Mouse (Mus musculus): ENCODE measurements at regions not wholly inside any gene's neighbourhood (a gene's known extent, or its start where the extent isn't known, plus 50 kb on each side); places are given as distances from the start of the nearest gene placed in this dataset.

DNA sequence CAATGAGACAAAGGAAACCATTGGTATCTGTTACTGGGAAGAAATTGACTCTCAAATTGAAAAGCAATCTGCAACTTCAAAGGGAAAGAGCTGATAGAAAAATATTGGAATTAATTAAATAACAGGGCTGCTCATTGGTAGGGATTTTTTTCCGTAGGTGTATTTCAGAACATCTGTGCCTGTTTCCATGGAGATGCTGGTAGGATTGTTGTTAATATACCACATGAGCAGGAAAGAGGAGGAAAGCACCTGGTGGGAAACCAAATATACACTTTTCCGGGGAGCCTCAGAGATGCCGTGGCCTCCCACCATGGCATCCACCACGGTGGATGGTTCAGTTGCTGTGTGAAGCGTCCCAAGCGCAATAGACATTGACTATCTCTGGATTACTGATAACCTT, 428.0 kb upstream of the Sphkap start:
- DNase-seq (ENCODE audit: low read depth, low spot score), result no peak

DNA sequence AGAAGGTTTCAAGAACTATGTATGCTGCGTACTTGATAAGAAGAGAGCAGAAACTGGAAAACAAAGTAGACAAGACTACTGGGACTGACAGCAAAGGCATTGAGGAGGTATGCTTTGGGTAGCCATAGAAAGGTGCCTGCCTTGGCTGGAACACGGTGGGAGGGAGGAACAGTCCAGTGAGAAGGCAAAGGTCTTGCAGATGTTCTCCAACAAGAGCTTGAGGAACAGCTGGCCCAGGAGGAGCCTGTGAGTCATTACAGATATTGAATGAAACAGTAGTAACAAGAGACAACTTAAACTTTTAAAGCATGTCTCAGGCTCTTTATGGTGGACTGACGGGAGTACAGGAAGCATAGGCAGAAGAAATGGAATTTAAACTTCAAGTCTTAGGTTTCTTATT, 424.9 kb upstream of the Sphkap start:
- DNase-seq (ENCODE audit: low read depth, low spot score), result no peak

DNA sequence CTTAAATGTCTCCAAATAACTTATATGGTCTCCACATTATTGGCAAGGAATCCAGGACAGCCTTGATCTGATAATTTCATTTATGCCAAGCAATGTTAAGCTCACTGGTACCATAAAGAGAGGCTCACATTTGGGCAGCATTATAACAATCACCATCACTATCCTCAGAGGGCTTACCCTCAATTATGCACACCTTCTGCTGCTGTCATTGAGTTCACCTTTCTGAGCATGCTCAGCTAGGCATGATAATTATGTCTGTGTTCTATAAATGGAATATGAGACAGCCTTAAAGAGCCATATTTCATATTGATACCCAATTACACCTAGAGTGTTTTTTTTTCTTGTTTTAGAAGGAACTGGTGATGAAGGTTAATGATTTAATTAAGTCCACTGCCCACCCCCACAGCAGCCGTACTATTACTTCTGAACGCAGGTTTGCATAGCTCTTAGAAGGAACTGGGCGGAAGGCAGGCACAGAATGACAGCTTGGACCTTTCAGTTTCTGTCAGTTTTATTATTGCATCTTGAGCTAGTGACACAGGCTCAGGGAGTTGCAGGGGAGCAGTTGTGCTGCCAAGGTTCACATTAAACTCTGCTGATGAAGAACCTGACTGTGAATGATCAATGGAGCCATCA, 424.0 kb upstream of the Sphkap start:
- no peak for DNase-seq (ENCODE audit: low read depth, low spot score)

GRCm38 (mm10) chr1:83830025-83830645, 422.1 kb upstream of the Sphkap start:
- DNase-seq (ENCODE audit: low read depth, low spot score), result no peak

GRCm38 (mm10) chr1:83811162-83811561, 403.2 kb upstream of the Sphkap start:
- peak; percentile 71 for DNase-seq (ENCODE audit: low read depth, low spot score)

- DNase-seq (ENCODE audit: low read depth, low spot score), result no peak
Measured at GRCm38 (mm10) chr1:83808432-83808831, 400.4 kb upstream of the Sphkap start.

- no peak for DNase-seq (ENCODE audit: low read depth, low spot score)
Measured at GRCm38 (mm10) chr1:83803345-83804041, 395.5 kb upstream of the Sphkap start.

- no peak for DNase-seq (ENCODE audit: low read depth, low spot score)
Measured at GRCm38 (mm10) chr1:83801759-83802158, 393.8 kb upstream of the Sphkap start.

DNA sequence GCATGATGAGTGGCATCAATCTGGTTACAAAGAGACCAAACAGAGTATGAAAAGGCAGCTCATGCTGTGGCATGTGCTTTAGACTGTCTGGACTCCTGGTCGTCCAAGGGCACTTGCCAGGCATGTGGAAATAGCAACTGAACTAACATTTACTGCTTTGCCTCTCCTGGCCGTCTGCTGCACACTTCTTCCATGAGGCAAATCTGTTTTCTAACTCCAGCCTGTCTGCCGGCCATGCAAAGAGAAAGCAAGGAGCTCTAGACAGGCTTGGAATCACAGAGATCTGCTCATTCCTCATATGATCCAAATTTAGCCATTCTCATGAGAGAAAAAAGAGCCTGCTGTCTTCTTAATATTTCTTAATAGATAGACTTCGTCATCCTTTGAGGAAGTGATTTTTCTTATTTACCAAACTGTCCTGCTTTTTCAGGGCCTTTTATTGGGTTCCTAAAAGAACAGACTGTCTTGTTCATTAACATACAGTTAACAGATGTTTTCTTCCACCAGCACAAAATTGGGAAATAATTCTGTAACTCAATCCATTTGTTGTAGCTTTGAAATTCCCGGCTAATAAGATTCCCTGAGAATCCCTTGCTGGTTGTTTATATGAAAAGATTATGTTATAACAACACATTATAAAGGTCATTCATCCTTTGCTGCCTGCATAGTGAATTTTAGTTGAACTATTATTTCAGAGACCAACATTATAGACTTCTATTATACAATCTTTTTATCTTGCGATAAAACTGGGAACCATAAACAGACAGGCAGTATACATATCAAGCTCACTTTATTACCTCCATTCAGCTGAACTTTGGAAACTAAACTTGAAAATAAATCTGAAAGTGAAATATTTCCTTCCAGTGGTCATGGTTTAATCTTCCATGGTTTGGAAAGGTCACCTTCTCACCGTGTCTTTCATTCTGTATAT, 389.2 kb upstream of the Sphkap start:
- no peak for DNase-seq (ENCODE audit: low read depth, low spot score)

DNA sequence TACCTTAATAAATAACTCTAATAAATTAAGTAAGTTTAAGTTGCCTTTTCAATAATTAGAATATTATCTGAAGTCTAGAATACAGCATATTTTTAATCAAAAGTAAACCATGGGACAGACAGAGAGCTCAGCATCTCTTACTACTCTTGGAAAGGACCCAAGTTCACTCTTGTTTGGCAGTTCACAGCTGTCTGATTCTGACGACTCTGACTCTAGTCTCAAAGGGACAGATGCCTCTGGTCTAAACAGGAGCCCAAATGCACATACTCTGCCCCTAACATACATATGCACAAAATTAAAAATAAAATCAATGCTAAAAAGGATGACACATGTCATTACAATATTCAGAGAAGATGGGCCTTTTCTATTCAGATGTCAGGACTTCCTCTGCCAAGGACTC, 369.2 kb upstream of the Sphkap start:
- no peak for DNase-seq (ENCODE audit: low read depth, low spot score)

GRCm38 (mm10) chr1:83771160-83771559, 363.2 kb upstream of the Sphkap start:
- no peak for DNase-seq (ENCODE audit: low read depth, low spot score)

GRCm38 (mm10) chr1:83761499-83761898, 353.5 kb upstream of the Sphkap start:
- no peak for DNase-seq (ENCODE audit: low read depth, low spot score)

DNA sequence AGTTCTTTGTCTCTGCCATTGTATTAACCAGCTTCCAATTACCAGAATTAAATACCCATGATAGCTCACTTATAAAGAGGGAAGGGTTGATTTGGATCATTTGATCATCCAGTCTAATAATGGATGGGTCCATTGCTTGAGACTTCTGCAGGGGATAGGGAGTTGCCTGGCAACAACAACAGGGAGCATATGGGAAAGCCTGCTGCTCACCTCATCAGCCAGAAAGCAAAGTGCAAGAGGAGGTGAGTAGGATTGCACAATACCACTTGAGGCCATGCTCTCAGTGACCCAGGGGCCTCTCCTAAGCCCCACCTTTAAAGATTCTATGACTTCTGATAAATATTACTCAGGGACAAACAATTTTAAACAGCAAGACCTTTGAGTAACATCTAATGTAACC, 348.9 kb upstream of the Sphkap start:
- DNase-seq (ENCODE audit: low read depth, low spot score), result no peak

- no peak for DNase-seq (ENCODE audit: low read depth, low spot score)
Measured at GRCm38 (mm10) chr1:83755336-83755735, 347.3 kb upstream of the Sphkap start.

DNA sequence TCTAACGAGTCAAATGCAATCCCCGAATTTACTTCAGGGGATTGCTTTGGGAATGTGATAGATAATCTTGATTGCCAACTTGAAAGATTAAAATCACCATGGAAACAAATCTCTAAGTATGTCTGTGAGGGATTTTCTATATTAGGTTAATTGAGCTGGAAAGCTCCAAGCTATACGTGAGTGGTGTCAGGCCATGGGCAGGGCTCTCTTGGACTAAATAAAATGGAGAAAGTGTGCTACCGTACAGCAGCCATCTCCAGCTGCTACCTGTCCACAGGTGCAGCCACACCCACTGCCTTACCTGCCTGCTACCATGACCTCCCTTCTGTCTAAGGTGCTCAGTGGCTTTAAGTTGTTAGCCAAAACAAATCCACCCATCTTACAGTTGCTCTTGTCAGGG, 345.0 kb upstream of the Sphkap start:
- DNase-seq (ENCODE audit: low read depth, low spot score), result no peak

GRCm38 (mm10) chr1:83748974-83749373, 341.0 kb upstream of the Sphkap start:
- peak; percentile 4 for DNase-seq (ENCODE audit: low read depth, low spot score)

GRCm38 (mm10) chr1:83748061-83748460, 340.1 kb upstream of the Sphkap start:
- DNase-seq (ENCODE audit: low read depth, low spot score), result no peak

GRCm38 (mm10) chr1:83747412-83747811, 339.4 kb upstream of the Sphkap start:
- DNase-seq (ENCODE audit: low read depth, low spot score), result no peak

DNA sequence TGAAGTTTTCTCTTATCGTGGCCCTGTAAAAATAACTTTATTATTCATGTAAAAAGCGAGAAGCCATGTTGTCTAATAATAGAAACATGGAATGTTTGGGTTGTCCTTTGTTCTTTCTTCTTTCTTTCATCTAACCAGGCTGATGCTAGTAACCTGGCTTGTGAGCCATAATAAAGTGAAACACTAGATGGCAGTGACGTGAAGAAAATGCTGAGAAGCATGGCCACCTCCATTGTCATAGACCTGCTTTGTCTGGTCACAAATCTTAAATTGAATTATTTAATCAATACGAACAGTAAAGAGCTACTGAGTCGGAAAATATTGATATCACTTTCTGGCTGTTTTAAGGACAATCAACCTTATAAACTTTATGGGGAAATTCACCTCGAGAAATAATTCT, 338.0 kb upstream of the Sphkap start:
- DNase-seq (ENCODE audit: low read depth, low spot score), result peak; percentile 48

DNA sequence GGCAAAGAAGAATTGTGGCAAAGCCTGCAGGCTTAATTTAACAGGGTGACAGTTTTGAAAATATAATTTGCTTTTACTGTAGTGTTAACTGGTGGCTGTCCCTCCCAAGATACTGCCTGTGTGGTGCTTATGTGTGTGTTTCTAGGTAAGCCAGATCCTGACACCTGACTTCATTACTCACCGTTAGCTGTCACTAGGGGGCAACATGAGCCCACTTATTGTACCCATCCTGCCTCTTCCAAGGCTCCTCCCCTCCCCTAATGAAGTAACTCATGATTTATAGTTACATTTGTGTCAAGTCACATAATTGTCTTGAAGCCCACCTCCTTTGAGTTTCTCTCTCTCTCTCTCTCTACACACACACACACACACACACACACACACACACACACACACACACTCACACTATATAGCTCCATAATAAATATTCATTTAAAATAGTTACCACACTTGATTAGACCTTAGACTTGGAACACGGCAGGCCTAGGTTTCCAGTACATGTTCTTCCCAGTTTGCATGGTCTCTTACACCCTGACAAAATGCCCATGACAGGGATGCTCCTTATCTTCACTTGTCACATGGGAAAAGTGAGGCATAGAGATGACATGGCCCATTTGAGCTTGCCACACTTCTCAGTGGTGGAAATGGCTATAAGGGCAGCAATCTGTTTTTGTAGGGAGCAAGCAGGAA, 328.6 kb upstream of the Sphkap start:
- DNase-seq (ENCODE audit: low read depth, low spot score), result peak; percentile 59

GRCm38 (mm10) chr1:83731682-83732081, 323.7 kb upstream of the Sphkap start:
- DNase-seq (ENCODE audit: low read depth, low spot score), result no peak
